Mouse (Mus musculus) ES-E14 (cell line): ENCODE results near the gene Zdhhc22.

Experiments
- HCFC1 ChIP-seq: IDR thresholded peaks from 2 replicates; pipeline ENCODE4 v1.6.1; 2012; ENCODE audit warnings: low read length, inconsistent platforms, borderline replicate concordance; ENCODE audit not compliant: insufficient read depth
- MAFK ChIP-seq: IDR thresholded peaks from 2 replicates; pipeline ENCODE4 v1.6.1; 2014; ENCODE audit warnings: mild to moderate bottlenecking, low read depth, low read length, inconsistent platforms; ENCODE audit not compliant: insufficient read depth
- ZNF384 ChIP-seq: IDR thresholded peaks from 2 replicates; pipeline ENCODE4 v1.6.1; 2012; ENCODE audit warnings: low read depth, low read length, inconsistent platforms

GRCm38 (mm10) chr12:86941173-86941572 is 49.1 kb downstream of the Zdhhc22 start:
- TF ChIP-seq MAFK (no peak), HCFC1 (no peak), ZNF384 (no peak)
